Comparison of ENCODE assay signal across 26 mouse cellular contexts in the genomic region with DNA sequence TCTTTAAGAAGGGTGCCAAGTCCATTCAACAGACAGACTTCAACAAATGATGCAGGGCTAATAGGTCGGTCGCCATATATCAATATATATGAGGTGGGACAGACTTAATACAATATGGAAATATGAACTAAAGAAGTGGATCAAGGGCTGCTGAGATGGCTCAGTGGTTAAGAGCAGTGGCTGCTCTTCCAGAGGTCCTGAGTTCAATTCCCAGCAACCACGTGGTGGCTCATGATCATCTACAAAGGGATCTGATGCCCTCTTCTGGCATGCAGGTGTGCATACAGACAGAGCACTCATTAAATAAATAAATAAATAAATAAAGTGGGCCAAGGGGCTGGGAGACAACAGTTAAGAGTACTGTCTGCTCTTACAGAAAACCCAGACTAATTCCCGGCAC. TPM values are rescaled to one million over a fixed set of nuclear protein-coding genes. Genes with fewer than 3 reads are reported as not detected.
DNase-seq lines count a peak whose midpoint lies in the region; ATAC-seq and TF ChIP-seq lines count a peak whose summit lies in the region.
"Had no signal": no experiment of that assay in that cellular context is flagged by ENCODE, and none has a peak within 500 bp of the region (broad histone marks: within the 10 kb centered on the region; RNA-seq: fewer than 3 reads in every experiment).

No protein-coding gene starts in this region.

- no peak overlapping the region for H3K4me3 ChIP-seq in heart, adult 2 months
- H3K4me3 ChIP-seq in layer of hippocampus, adult 2 months = no peak overlapping the region
- H3K4me3 ChIP-seq in stomach, postnatal 0 days (ENCODE audit: low read depth, low read length) = no peak overlapping the region
- H3K4me3 ChIP-seq: forebrain, embryonic 10.5 days; forebrain, embryonic 13.5 days; heart, embryonic 10.5 days; heart, embryonic 13.5 days; hindbrain, embryonic 12.5 days; hindbrain, embryonic 15.5 days had no signal

- no peak for TF ChIP-seq POLR2A in heart, adult 2 months (IDR thresholded peaks at IDR 0.05; ENCODE audit: insufficient read depth, low read depth, low read length)

- peaks cover 3% of the 10 kb centered on the region; the same call in 1 of the 2 replicates for H3K4me1 ChIP-seq in heart, adult 2 months (ENCODE audit: control insufficient read depth, insufficient read depth, low read length)
- 0 out of 2 replicates have a peak, but pooled peaks cover 6% of the 10 kb centered on the region for H3K4me1 ChIP-seq in stomach, postnatal 0 days (replicated peaks; ENCODE audit: control insufficient read depth, insufficient read depth)

- H3K9ac ChIP-seq in heart, adult 2 months (ENCODE audit: low read depth, low read length) = no peak overlapping the region
- no peak overlapping the region for H3K9ac ChIP-seq in stomach, postnatal 0 days (ENCODE audit: low read length)
- H3K9ac ChIP-seq: forebrain, embryonic 13.5 days; heart, embryonic 13.5 days; hindbrain, embryonic 12.5 days; hindbrain, embryonic 15.5 days had no signal

- no peak for DNase-seq in heart, adult 2 months
- DNase-seq in heart, adult 8-10 months (ENCODE audit: low spot score) = no peak
- DNase-seq in layer of hippocampus, adult 2 months (ENCODE audit: low spot score in 2 of 2) = no peak
- DNase-seq in layer of hippocampus, postnatal 25 days (ENCODE audit: extremely low spot score in 1 of 2, low spot score in 1 of 2) = no peak
- DNase-seq in A20 (ENCODE audit: low read depth, low spot score) = peak; percentile 52
- no peak for DNase-seq in stomach, postnatal 0 days (ENCODE audit: low spot score)
- DNase-seq in kidney, adult 11 months = no peak
- DNase-seq: adrenal gland, postnatal 10 days; adrenal gland, postnatal 36 days; B cell, adult 2 months; cerebellum, adult 18-20 months; cerebellum, adult 9-10 months; cerebellum, postnatal 14 days; gastrocnemius, postnatal 10 days; gastrocnemius, postnatal 36 days; heart, adult 11 months; heart, postnatal 14 days; heart, postnatal 4 days had no signal

- H3K79me2 ChIP-seq in heart, adult 2 months (replicated peaks; ENCODE audit: control insufficient read depth, insufficient read depth, low read length) = peaks cover 3% of the 10 kb centered on the region; the same call in 1 of the 2 replicates

- no peak overlapping the region for H3K4me2 ChIP-seq in stomach, postnatal 0 days (replicated peaks; ENCODE audit: low read depth)
- H3K4me2 ChIP-seq: forebrain, embryonic 13.5 days; heart, embryonic 13.5 days; hindbrain, embryonic 12.5 days; hindbrain, embryonic 15.5 days had no signal

- H3K27me3 ChIP-seq in heart, adult 2 months (ENCODE audit: control insufficient read depth, insufficient read depth, low read length) = no peaks in the 10 kb centered on the region
- H3K27me3 ChIP-seq in stomach, postnatal 0 days (ENCODE audit: control insufficient read depth, insufficient read depth, low read length) = no peaks in the 10 kb centered on the region
- H3K27me3 ChIP-seq: forebrain, embryonic 13.5 days; heart, embryonic 13.5 days; hindbrain, embryonic 12.5 days; hindbrain, embryonic 15.5 days; Patski had no signal

- no peaks in the 10 kb centered on the region for H3K9me3 ChIP-seq in stomach, postnatal 0 days (ENCODE audit: control insufficient read depth, low read length)
- H3K9me3 ChIP-seq: forebrain, embryonic 10.5 days; forebrain, embryonic 13.5 days; heart, embryonic 10.5 days; heart, embryonic 13.5 days; hindbrain, embryonic 12.5 days; hindbrain, embryonic 15.5 days had no signal

- WGBS in heart, adult 2 months = 85% methylated on average over 4 of the region's 4 CpGs
- 86% methylated on average over 4 of the region's 4 CpGs for WGBS in stomach, postnatal 0 days

- intact Hi-C loops in heart, adult 2 months (cut with DNase I) = no loop called here

- TF ChIP-seq EP300 in heart, adult 2 months (IDR thresholded peaks at IDR 0.05; ENCODE audit: insufficient read depth, low read depth, low read length) = no peak
- TF ChIP-seq EP300 in stomach, postnatal 0 days (optimal IDR thresholded peaks at IDR 0.05) = no peak

- TF ChIP-seq CTCF in heart, adult 2 months (IDR thresholded peaks at IDR 0.05) = 0 out of 2 replicates have a peak, but pooled peaks have one; percentile 6
- peak; percentile 24 for TF ChIP-seq CTCF in layer of hippocampus, adult 2 months (conservative IDR thresholded peaks at IDR 0.05)
- peak; percentile 32 for TF ChIP-seq CTCF in stomach, postnatal 0 days (IDR thresholded peaks at IDR 0.05; ENCODE audit: low read depth)

- no peaks in the 10 kb centered on the region for H3K36me3 ChIP-seq in heart, adult 2 months (ENCODE audit: control insufficient read depth, insufficient read depth, low read length)
- H3K36me3 ChIP-seq in stomach, postnatal 0 days (ENCODE audit: control insufficient read depth, insufficient read depth, low read length) = no peaks in the 10 kb centered on the region
- H3K36me3 ChIP-seq: heart, embryonic 10.5 days; hindbrain, embryonic 12.5 days; hindbrain, embryonic 15.5 days had no signal

- ATAC-seq in stomach, postnatal 0 days (ENCODE audit: low FRiP score, low TSS enrichment) = no peak
- ATAC-seq: forebrain, embryonic 13.5 days; forebrain, embryonic 16.5 days; Patski had no signal

- H3K27ac ChIP-seq in heart, adult 2 months = no peak overlapping the region
- no peak overlapping the region for H3K27ac ChIP-seq in layer of hippocampus, adult 2 months
- no peak overlapping the region for H3K27ac ChIP-seq in stomach, postnatal 0 days (replicated peaks)
- H3K27ac ChIP-seq: forebrain, embryonic 10.5 days; forebrain, embryonic 13.5 days; heart, embryonic 10.5 days; heart, embryonic 13.5 days; hindbrain, embryonic 12.5 days; hindbrain, embryonic 15.5 days had no signal

RNA-seq across cellular contexts. Expression of a gene that starts 5.0 kb away (rescaled TPM):
- total RNA-seq in heart, adult 2 months (2021) = 1 to 10 TPM; 3.7 to 4.6 TPM
- 3.3 and 3.4 TPM in 2 replicates for polyA plus RNA-seq in heart, adult 2 months (2012; rRNA removed)
- total RNA-seq in heart, adult 8-10 months (2022) = 1 to 10 TPM; 3.9 to 6.1 (median 4.8) TPM
- total RNA-seq in layer of hippocampus, adult 2 months (2021) = 1 to 10 TPM; 6.6 to 8.5 TPM
- total RNA-seq in layer of hippocampus, postnatal 25 days (2021) = 1 to 10 TPM; 5.0 to 6.2 TPM
- polyA plus RNA-seq in stomach, postnatal 0 days (2015; fragmentation: Nextera tagmentation; extraction: Ambion mirVana) = 4.3 and 4.7 TPM in 2 replicates

RNA-seq across cellular contexts. Expression of a gene that starts 5.2 kb away (rescaled TPM):
- total RNA-seq in heart, adult 2 months (2021) = 10 to 100 TPM; 13.9 to 15.3 TPM
- 6.0 and 9.7 TPM in 2 replicates for polyA plus RNA-seq in heart, adult 2 months (2012; rRNA removed)
- 10 to 100 TPM; 14.0 to 18.0 (median 15.8) TPM for total RNA-seq in heart, adult 8-10 months (2022)
- total RNA-seq in layer of hippocampus, adult 2 months (2021) = 10 to 100 TPM; 32.3 to 34.3 TPM
- 10 to 100 TPM; 29.1 to 30.6 TPM for total RNA-seq in layer of hippocampus, postnatal 25 days (2021)
- 1.7 and 1.9 TPM in 2 replicates for polyA plus RNA-seq in stomach, postnatal 0 days (2015; fragmentation: Nextera tagmentation; extraction: Ambion mirVana)

RNA-seq across cellular contexts. Expression of a gene that starts 39.4 kb away (rescaled TPM):
- 10 to 100 TPM in 1 of 2 experiments, 1 to 10 TPM in 1; 8.4 to 10.5 TPM for total RNA-seq in heart, adult 2 months (2021)
- 7.4 TPM in 2 replicates for polyA plus RNA-seq in heart, adult 2 months (2012; rRNA removed)
- total RNA-seq in heart, adult 8-10 months (2022) = 10 to 100 TPM in 2 of 4 experiments, 1 to 10 TPM in 2; 6.4 to 16.4 (median 10.4) TPM
- total RNA-seq in layer of hippocampus, adult 2 months (2021) = 1 to 10 TPM; 8.6 to 9.6 TPM
- 1 to 10 TPM; 4.9 to 7.4 TPM for total RNA-seq in layer of hippocampus, postnatal 25 days (2021)
- polyA plus RNA-seq in stomach, postnatal 0 days (2015; fragmentation: Nextera tagmentation; extraction: Ambion mirVana) = 29.1 and 30.9 TPM in 2 replicates

RNA-seq across cellular contexts. Expression of a gene that starts 44.0 kb away (rescaled TPM):
- total RNA-seq in heart, adult 2 months (2021) = 10 to 100 TPM; 31.1 to 36.2 TPM
- 34.8 and 42.2 TPM in 2 replicates for polyA plus RNA-seq in heart, adult 2 months (2012; rRNA removed)
- total RNA-seq in heart, adult 8-10 months (2022) = 10 to 100 TPM; 37.3 to 51.5 (median 39.8) TPM
- total RNA-seq in layer of hippocampus, adult 2 months (2021) = 10 to 100 TPM; 21.2 to 25.0 TPM
- total RNA-seq in layer of hippocampus, postnatal 25 days (2021) = 10 to 100 TPM; 22.8 to 26.1 TPM
- 8.5 and 9.8 TPM in 2 replicates for polyA plus RNA-seq in stomach, postnatal 0 days (2015; fragmentation: Nextera tagmentation; extraction: Ambion mirVana)

RNA-seq across cellular contexts. Expression of a gene that starts 45.1 kb away (rescaled TPM):
- total RNA-seq in heart, adult 2 months (2021) = 100 to 1,000 TPM; 127 to 130 TPM
- 152 and 168 TPM in 2 replicates for polyA plus RNA-seq in heart, adult 2 months (2012; rRNA removed)
- total RNA-seq in heart, adult 8-10 months (2022) = 100 to 1,000 TPM; 124 to 147 (median 134) TPM
- 10 to 100 TPM; 59.5 to 68.2 TPM for total RNA-seq in layer of hippocampus, adult 2 months (2021)
- total RNA-seq in layer of hippocampus, postnatal 25 days (2021) = 10 to 100 TPM; 56.8 to 59.6 TPM
- 51.1 and 54.1 TPM in 2 replicates for polyA plus RNA-seq in stomach, postnatal 0 days (2015; fragmentation: Nextera tagmentation; extraction: Ambion mirVana)
